Mouse (Mus musculus): ENCODE measurements around the gene Ogdh. TPM values are rescaled to one million over a fixed set of nuclear protein-coding genes. Genes with fewer than 3 reads are reported as not detected.
"Not testable (repeated sequence)": the region's sequence is repeated elsewhere in the genome, so short reads cannot be mapped to it uniquely, and the experiment has no call there.

The Ogdh gene
- total RNA-seq, 2 experiments from 2014 or later = 218 to 220 TPM

GRCm38 (mm10) chr11:6367156-6367555 lies 75.7 kb downstream of the Ogdh start:
- DNase-seq = no peak

GRCm38 (mm10) chr11:6367986-6368385 lies 76.6 kb downstream of the Ogdh start:
- not testable (repeated sequence) for DNase-seq

DNA sequence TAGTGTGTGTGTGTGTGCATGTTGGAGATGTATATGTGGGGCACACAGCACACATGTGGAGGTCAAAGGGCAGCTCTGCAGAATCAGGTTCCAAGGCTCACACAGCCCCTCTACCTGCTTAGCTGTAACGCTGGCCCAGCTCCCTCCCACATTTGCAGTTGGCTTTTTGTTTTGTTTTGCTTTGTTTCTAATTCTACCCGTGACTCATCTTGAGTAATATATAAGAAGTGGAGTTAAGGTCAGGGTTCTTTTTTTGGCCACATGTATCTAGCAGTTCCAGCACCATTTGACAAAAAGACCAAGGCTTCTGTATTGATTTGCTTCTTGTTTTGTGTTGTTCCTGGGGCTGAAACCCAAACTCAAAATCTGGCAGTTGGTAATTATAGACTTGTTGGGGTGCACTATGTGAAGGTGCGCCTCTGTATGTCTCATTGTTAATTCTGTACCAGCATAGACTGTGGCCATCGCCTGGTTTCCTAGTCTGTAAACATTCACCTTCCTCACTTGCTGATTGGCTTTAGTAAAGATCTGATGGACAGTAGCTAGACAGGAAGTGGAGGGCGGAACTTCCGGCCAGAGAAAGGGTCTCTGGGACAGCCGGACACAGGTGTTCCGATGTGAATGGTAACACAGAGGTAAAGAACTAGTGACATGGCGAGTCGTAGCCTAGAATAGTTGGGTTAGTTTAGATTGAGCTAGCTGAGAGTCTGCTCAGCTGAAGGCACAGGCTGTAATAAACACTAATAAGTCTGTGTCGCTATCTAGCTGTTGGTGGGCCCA lies 80.1 kb downstream of the Ogdh start:
- no peak for DNase-seq

DNA sequence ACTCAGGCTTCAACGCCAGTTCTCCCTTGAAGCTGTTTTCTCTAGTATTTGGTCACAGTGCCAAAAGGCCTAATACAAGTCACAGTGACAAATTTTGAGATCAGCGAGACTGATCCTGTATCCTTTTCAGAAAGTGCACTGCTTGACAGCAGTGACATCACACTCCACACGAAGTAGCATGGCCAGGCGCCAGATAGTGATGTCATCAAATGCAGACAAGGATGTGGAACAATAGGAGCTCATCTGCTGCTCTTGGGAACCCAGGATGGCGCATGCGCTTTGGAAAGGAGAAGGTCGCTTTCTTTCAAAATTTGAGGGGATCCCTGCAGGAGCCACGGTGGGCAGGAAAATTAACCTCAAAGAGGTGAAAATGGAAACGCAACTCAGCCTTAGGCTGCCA lies 81.4 kb downstream of the Ogdh start:
- no peak for DNase-seq

DNA sequence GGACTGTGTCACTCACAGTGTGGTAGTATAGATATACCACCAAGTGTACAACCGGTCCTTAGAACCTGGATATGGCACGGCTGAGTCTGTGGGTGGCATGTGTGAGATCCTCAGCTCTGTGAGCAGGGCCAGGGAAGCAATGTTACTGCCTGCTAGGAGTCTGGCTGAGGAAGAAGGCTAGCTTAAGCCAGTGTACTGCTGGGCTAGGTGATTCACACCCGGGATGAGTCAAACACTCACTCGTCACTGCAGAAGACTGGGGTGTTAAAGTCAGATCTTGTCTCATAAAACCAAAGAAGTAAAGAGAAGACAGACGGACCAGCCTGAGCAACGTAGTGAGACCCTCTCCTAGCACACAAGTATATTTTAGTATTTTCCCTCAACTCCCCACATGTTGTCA lies 89.5 kb downstream of the Ogdh start:
- DNase-seq = no peak

DNA sequence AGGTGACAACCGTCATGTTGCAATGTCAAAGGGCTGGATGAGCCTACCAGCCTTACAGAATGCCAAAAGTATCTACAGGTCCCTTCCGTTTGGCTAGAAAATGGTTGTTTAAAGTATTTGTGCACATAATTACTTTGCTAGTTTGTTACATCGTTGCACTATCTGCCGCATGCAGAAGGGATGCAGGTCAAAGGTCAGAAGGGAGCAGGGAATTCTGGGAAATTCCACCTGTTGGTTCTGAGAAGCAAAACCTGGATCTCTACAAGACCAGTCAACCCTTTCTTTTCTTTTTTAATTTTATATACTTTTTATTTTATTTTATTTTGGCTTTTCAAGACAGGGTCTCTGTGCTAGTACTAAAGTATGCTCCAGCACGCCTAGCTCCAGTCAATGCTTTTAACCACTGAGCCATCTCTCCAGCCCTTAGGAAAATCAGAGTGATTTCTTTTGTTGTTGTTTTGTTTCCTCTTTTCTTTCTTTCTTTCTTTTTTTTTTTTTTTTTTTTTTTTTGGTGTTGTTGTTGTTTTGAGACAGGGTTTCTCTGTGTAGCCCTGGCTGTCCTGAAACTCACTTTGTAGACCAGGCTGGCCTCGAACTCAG lies 96.8 kb downstream of the Ogdh start:
- DNase-seq = no peak

GRCm38 (mm10) chr11:6388726-6389413 lies 97.4 kb downstream of the Ogdh start, which contains the start of gene Zmiz2:
Gene Zmiz2 (plus strand): TSS chr11:6389074.
- peak; percentile 95 for DNase-seq

- DNase-seq = no peak
These were observed 98.1 kb downstream of the Ogdh start for GRCm38 (mm10) chr11:6389483-6389921.

- no peak for DNase-seq
These were observed 99.1 kb downstream of the Ogdh start for GRCm38 (mm10) chr11:6390376-6391053.

- DNase-seq = no peak
These were observed 100.3 kb downstream of the Ogdh start for GRCm38 (mm10) chr11:6391516-6392276.

GRCm38 (mm10) chr11:6392857-6393256 lies 101.4 kb downstream of the Ogdh start:
- DNase-seq = no peak

- DNase-seq = no peak
These were observed 102.4 kb downstream of the Ogdh start for GRCm38 (mm10) chr11:6393866-6394265.

DNA sequence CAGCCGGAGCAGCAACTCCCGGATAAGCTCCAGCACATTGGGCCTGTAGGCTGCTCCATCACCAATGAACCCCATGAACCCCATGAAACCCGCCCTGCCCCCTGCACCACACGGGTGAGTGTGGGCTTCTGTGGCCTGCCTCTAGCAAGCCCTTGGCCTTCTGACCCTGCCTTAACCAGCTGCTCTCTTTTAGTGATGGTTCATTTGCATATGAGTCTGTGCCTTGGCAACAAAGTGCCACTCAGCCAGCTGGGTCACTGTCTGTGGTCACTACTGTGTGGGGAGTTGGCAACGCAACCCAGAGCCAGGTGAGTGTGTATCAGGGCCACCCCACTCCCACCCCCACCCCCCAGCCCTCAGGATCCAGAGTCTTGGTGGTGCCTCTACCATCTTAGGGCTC lies 104.1 kb downstream of the Ogdh start:
- DNase-seq = no peak

DNA sequence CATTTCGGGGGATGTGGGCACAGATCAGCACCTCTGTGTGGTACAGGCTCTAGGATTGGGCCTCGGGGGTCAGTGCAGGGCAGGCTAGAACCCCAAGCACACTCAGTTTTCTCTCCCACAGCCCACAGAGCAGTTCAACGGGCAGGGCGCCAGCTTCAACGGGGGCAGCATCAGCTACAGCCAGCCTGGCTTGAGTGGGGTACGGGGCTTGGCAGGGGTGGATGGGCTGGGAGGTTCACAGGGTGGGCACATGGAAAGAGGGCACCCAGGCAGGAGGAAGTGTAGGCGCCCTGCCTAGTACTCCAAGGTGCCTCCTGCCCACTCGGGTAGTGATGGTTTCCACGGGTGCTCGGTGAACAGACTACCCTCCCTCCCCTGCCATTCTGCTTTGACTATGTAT lies 106.7 kb downstream of the Ogdh start:
- no peak for DNase-seq

GRCm38 (mm10) chr11:6402515-6403510 lies 111.4 kb downstream of the Ogdh start:
- no peak for DNase-seq

DNA sequence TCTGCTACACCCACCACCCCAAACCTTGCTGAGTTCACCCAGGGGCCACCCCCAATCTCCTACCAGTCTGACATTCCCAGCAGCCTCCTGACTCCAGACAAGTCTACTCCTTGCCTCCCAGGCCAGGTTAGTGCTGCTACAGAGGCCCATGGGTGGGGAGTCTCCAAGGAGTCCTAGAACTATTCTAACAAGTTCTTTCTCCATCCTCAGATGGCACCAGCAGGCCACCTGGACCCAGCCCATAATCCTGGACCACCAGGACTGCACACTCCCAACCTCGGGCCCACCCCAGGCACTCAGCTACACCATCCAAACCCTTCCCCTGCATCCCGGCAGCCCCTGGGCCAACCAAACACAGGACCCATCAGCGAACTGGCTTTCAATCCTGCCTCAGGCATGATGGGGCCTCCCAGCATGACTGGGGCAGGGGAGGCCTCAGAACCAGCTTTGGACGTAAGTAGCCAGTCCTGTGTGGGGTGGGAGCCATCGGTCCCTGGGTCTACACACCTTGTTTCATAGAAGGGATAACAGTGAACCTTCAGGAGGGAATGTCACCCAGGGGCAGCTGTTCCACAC lies 112.5 kb downstream of the Ogdh start:
- no peak for DNase-seq

GRCm38 (mm10) chr11:6404699-6405566 lies 113.5 kb downstream of the Ogdh start:
- no peak for DNase-seq

GRCm38 (mm10) chr11:6405591-6406081 lies 114.2 kb downstream of the Ogdh start:
- DNase-seq = no peak

Measured in layer of hippocampus, postnatal 36 days (tissue).